Mouse (Mus musculus): ENCODE results near the gene Tead3. TPM values are rescaled to one million over a fixed set of nuclear protein-coding genes. Genes with fewer than 3 reads are reported as not detected.

Gene Tead3
- polyA plus RNA-seq, 1 experiment = 15.7 TPM

DNA sequence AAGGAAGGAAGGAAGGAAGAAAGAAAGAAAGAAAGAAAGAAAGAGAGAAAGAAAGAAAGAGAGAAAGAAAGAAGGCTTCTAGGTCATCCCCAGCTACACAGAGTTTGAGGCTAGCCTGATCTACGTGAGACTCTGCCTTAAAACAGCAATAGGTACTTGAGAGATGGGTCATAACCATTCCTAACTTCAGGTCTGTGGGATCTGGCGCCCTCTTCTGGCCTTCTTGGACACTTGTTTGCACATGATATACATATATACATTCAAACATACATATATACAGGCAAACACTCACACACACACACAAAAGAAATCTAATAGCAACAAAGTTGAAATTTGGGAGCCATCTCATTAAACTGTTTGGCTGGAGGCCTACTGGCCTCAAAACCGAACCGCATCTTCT lies 33.7 kb upstream of the Tead3 start:
- no peaks in the 10 kb centered on the region for H3K27me3 ChIP-seq (replicated peaks; ENCODE audit: control insufficient read depth, insufficient read depth, low read length)
- no peak overlapping the region for H3K27ac ChIP-seq (ENCODE audit: insufficient read depth, low read depth, low read length)
- peak; percentile 29 for DNase-seq
- TF ChIP-seq CTCF (conservative IDR thresholded peaks at IDR 0.05; ENCODE audit: insufficient read depth, insufficient read length, low read depth, low read length) (peak; percentile 40), POLR2A (IDR thresholded peaks at IDR 0.05; ENCODE audit: low read depth, low read length) (no peak)
- H3K4me1 ChIP-seq (ENCODE audit: control insufficient read depth, insufficient read depth, low read length) = no peaks in the 10 kb centered on the region; the same call in 1 of the 2 replicates
- no peak overlapping the region for H3K4me3 ChIP-seq (ENCODE audit: insufficient read depth, low read depth, low read length)
- WGBS = 81% methylated on average over 4 of the region's 4 CpGs
- no peaks in the 10 kb centered on the region for H3K36me3 ChIP-seq (ENCODE audit: control insufficient read depth, insufficient read depth, low read length)

DNA sequence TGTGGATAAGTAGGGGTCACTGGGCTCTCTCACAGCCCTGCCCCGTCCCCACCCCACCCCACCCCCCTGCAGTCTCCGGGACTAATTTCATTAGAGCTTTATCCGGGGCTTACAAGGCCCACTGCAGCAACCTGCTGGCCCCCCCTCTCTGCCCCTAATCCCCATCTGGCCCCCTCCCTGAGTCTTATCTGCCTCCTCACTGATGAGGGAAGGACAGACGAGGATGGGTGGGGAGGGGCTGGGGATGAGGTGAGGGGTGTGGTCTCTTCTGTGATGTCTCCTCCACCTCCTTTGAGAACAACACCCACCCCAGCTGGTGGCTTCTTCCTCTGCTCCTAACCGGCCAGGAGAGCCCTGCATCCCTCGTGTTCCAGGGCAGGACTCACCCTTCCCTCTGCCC lies 29.6 kb upstream of the Tead3 start:
- WGBS = 29% methylated on average over 6 of the region's 6 CpGs
- TF ChIP-seq POLR2A (IDR thresholded peaks at IDR 0.05; ENCODE audit: low read depth, low read length) = no peak
- Histone ChIP-seq H3K27me3 (replicated peaks; ENCODE audit: control insufficient read depth, insufficient read depth, low read length) (no peaks in the 10 kb centered on the region), H3K4me3 (ENCODE audit: insufficient read depth, low read depth, low read length) (no peak overlapping the region), H3K27ac (ENCODE audit: insufficient read depth, low read depth, low read length) (no peak overlapping the region), H3K4me1 (ENCODE audit: control insufficient read depth, insufficient read depth, low read length) (no peaks in the 10 kb centered on the region), H3K36me3 (ENCODE audit: control insufficient read depth, insufficient read depth, low read length) (no peaks in the 10 kb centered on the region)
- DNase-seq = no peak

DNA sequence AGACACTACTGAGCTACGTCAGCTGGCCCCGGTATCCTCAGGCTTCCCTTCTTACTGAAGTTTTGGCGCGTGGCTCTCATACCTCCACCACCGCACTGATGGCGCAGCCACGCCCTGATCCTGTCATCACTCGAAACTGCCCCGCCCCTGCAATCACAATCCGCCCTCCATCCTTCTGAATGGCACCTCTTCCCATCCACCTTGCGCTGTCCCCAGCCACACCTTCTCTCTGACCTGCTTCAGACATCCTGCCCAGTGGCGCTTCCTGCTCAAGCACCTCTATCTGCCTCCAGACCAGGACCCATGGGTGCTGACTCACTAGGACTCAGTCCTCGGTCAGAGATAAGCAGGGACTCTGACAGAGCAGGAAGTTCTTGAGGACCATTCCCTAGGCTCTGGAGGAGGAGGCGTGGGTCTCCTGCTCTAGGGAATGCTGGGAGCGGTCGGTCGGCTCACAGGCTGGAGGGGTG lies 25.0 kb upstream of the Tead3 start:
- Histone ChIP-seq H3K27ac (ENCODE audit: insufficient read depth, low read depth, low read length) (no peak overlapping the region), H3K4me3 (ENCODE audit: insufficient read depth, low read depth, low read length) (no peak overlapping the region), H3K36me3 (ENCODE audit: control insufficient read depth, insufficient read depth, low read length) (no peaks in the 10 kb centered on the region), H3K4me1 (ENCODE audit: control insufficient read depth, insufficient read depth, low read length) (no peaks in the 10 kb centered on the region), H3K27me3 (replicated peaks; ENCODE audit: control insufficient read depth, insufficient read depth, low read length) (no peaks in the 10 kb centered on the region)
- no peak for DNase-seq
- TF ChIP-seq CTCF (conservative IDR thresholded peaks at IDR 0.05; ENCODE audit: insufficient read depth, insufficient read length, low read depth, low read length) = no peak
- WGBS = 15% methylated on average over 17 of the region's 17 CpGs

DNA sequence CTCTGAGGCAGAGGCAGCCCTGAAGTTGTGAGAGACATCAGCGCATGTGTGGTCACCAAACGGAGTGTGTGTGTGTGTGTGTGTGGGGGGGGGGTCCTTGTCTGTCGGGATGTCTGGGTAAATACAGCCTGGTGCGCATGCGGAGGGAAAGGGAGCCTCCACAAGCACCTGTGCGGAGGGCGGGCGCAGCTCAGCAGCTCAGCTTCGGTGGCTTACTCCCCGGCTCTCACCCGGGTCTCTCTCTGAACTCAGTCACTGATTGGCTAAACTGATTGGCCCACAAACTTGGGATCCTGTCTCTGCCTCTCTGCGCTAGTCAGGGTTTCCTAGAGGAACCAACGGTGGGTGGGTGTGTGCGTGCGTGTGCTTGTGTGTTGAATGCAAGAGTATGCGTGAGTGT lies 23.9 kb upstream of the Tead3 start:
- no peak for DNase-seq
- TF ChIP-seq CTCF (conservative IDR thresholded peaks at IDR 0.05; ENCODE audit: insufficient read depth, insufficient read length, low read depth, low read length) = no peak
- no peak for TF ChIP-seq POLR2A (IDR thresholded peaks at IDR 0.05; ENCODE audit: low read depth, low read length)
- H3K4me3 ChIP-seq (ENCODE audit: insufficient read depth, low read depth, low read length) = no peak overlapping the region
- H3K27me3 ChIP-seq (replicated peaks; ENCODE audit: control insufficient read depth, insufficient read depth, low read length) = no peaks in the 10 kb centered on the region
- 26% methylated on average over 16 of the region's 16 CpGs for WGBS
- H3K27ac ChIP-seq (ENCODE audit: insufficient read depth, low read depth, low read length) = no peak overlapping the region
- no peaks in the 10 kb centered on the region for H3K4me1 ChIP-seq (ENCODE audit: control insufficient read depth, insufficient read depth, low read length)
- no peaks in the 10 kb centered on the region for H3K36me3 ChIP-seq (ENCODE audit: control insufficient read depth, insufficient read depth, low read length)

DNA sequence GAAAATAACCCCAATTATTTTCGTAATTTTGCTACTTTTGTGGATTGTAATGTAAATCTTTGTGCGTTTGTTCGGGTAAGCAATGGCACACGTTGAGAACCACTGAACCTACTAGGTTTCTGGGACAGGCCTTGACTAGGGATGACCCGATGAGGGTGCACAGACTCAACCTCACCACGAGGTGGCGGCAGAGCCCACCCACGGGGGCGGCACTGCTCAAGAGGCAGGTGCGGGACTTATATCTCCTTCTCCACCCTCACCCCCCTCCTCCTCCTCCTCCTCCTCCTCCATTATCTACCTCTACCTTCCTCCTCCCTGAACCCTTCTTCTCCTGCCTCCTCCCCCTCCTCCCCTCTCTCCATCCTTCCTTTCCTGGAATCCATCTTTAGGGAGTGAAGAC lies 23.2 kb upstream of the Tead3 start:
- DNase-seq = peak; percentile 40
- Histone ChIP-seq H3K36me3 (ENCODE audit: control insufficient read depth, insufficient read depth, low read length) (no peaks in the 10 kb centered on the region), H3K27me3 (replicated peaks; ENCODE audit: control insufficient read depth, insufficient read depth, low read length) (no peaks in the 10 kb centered on the region), H3K27ac (ENCODE audit: insufficient read depth, low read depth, low read length) (no peak overlapping the region), H3K4me3 (ENCODE audit: insufficient read depth, low read depth, low read length) (no peak overlapping the region), H3K4me1 (ENCODE audit: control insufficient read depth, insufficient read depth, low read length) (no peaks in the 10 kb centered on the region)
- 23% methylated on average over 10 of the region's 10 CpGs for WGBS
- peak; percentile 83 for TF ChIP-seq CTCF (conservative IDR thresholded peaks at IDR 0.05; ENCODE audit: insufficient read depth, insufficient read length, low read depth, low read length)
- no peak for TF ChIP-seq POLR2A (IDR thresholded peaks at IDR 0.05; ENCODE audit: low read depth, low read length)

DNA sequence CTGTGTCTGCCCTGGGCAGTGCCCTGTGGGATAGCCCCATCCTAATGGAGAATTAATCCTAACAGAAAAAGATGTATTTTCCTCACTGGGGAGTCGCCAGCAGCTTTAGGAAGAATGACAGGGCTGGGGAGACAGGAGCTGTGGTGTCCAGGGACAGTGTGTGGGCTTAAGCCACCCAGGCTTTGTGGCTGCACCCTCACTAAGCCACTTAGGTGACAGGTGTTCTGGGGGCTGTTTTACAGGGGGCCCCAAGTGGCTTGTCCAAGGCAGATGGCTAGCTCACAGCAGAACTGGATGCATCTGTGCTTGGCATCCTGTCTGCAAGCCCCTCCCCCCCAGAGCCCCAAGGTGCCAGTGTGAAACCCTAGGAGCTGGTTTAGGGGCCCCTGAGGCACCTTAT lies 21.3 kb upstream of the Tead3 start:
- H3K27me3 ChIP-seq (replicated peaks; ENCODE audit: control insufficient read depth, insufficient read depth, low read length) = no peaks in the 10 kb centered on the region
- TF ChIP-seq POLR2A (IDR thresholded peaks at IDR 0.05; ENCODE audit: low read depth, low read length) = no peak
- TF ChIP-seq CTCF (conservative IDR thresholded peaks at IDR 0.05; ENCODE audit: insufficient read depth, insufficient read length, low read depth, low read length) = no peak
- 82% methylated on average over 1 of the region's 1 CpGs for WGBS
- no peak overlapping the region for H3K27ac ChIP-seq (ENCODE audit: insufficient read depth, low read depth, low read length)
- DNase-seq = no peak
- H3K36me3 ChIP-seq (ENCODE audit: control insufficient read depth, insufficient read depth, low read length) = no peaks in the 10 kb centered on the region
- H3K4me3 ChIP-seq (ENCODE audit: insufficient read depth, low read depth, low read length) = no peak overlapping the region
- no peaks in the 10 kb centered on the region for H3K4me1 ChIP-seq (ENCODE audit: control insufficient read depth, insufficient read depth, low read length)

DNA sequence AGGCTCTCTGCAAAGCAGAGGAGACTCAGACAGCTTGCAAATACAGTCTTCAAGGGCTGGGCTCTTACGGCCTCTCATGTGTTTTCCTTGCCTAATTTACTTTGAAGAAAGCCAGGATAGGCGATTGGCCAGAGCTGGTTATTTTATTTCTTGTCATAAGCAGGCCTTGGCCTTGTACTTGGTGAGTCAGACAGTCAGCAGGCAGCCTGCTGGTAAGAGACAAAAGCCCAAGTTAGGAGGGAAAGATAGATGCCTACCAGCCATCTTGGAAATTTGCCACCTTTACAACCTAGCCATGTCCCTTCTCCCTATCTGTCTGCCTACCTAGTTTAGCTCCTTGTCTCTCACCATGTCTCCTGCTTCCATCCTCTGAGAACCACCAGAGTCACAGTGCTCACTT lies 20.7 kb upstream of the Tead3 start:
- 87% methylated on average over 2 of the region's 2 CpGs for WGBS
- Histone ChIP-seq H3K27me3 (replicated peaks; ENCODE audit: control insufficient read depth, insufficient read depth, low read length) (no peaks in the 10 kb centered on the region), H3K36me3 (ENCODE audit: control insufficient read depth, insufficient read depth, low read length) (no peaks in the 10 kb centered on the region), H3K4me3 (ENCODE audit: insufficient read depth, low read depth, low read length) (no peak overlapping the region), H3K27ac (ENCODE audit: insufficient read depth, low read depth, low read length) (no peak overlapping the region), H3K4me1 (ENCODE audit: control insufficient read depth, insufficient read depth, low read length) (no peaks in the 10 kb centered on the region)
- no peak for DNase-seq
- TF ChIP-seq POLR2A (IDR thresholded peaks at IDR 0.05; ENCODE audit: low read depth, low read length) = no peak
- no peak for TF ChIP-seq CTCF (conservative IDR thresholded peaks at IDR 0.05; ENCODE audit: insufficient read depth, insufficient read length, low read depth, low read length)

DNA sequence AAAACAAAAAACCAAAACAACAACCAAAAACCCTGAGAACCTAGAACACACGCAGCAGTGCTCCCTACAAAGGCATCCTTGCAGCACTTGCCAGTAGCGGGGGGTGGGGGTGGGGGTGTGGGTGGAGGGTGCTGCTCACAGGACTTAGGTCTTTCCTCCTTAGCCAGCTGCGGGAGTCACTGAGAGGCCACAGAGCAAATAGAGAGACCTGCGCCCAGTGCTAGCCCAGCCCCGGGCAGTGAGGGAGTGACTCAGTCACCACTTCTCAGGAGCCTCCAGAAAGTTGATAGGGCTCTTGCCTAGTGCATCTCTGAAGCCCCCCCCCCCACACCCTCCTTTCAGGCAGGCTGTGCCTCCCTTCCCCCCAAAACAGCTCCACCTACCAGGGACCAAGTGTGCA lies 18.4 kb upstream of the Tead3 start:
- TF ChIP-seq POLR2A (IDR thresholded peaks at IDR 0.05; ENCODE audit: low read depth, low read length) (no peak), CTCF (conservative IDR thresholded peaks at IDR 0.05; ENCODE audit: insufficient read depth, insufficient read length, low read depth, low read length) (no peak)
- Histone ChIP-seq H3K4me3 (ENCODE audit: insufficient read depth, low read depth, low read length) (no peak overlapping the region), H3K27ac (ENCODE audit: insufficient read depth, low read depth, low read length) (no peak overlapping the region), H3K36me3 (ENCODE audit: control insufficient read depth, insufficient read depth, low read length) (no peaks in the 10 kb centered on the region), H3K4me1 (ENCODE audit: control insufficient read depth, insufficient read depth, low read length) (no peaks in the 10 kb centered on the region), H3K27me3 (replicated peaks; ENCODE audit: control insufficient read depth, insufficient read depth, low read length) (no peaks in the 10 kb centered on the region; the same call in 1 of the 2 replicates)
- DNase-seq = no peak
- WGBS = 67% methylated on average over 5 of the region's 5 CpGs
